Mouse (Mus musculus) lung, embryonic 16.5 days (tissue): ENCODE data around the gene Adipoq. TPM values are rescaled to one million over a fixed set of nuclear protein-coding genes. Genes with fewer than 3 reads are reported as not detected.

Experiments
- ATAC-seq: fragments of 200-750 bp; cut with Nextera tagmentation; 2 replicates; pipeline ENCODE4 v1.8.0; 2017; ENCODE audit warnings: low read depth, mild to moderate bottlenecking, moderate library complexity
- H3K27ac ChIP-seq: fragments of 300-500 bp; sonication (generic); 2 replicates; pipeline ENCODE4 v1.5.1; 2014; ENCODE audit warnings: mild to moderate bottlenecking, control low read depth, low read length
- H3K27me3 ChIP-seq: fragments of 300-500 bp; sonication (generic); 2 replicates; pipeline ENCODE4 v1.6.1; 2014; ENCODE audit warnings: low read depth, low read length, mixed read lengths; ENCODE audit not compliant: control insufficient read depth, insufficient read depth
- H3K36me3 ChIP-seq: fragments of 300-500 bp; sonication (generic); 2 replicates; pipeline ENCODE4 v1.6.1; 2014; ENCODE audit warnings: low read length; ENCODE audit not compliant: control insufficient read depth, insufficient read depth
- H3K4me1 ChIP-seq: fragments of 300-500 bp; sonication (generic); replicated peaks from 2 replicates; pipeline ENCODE4 v1.6.1; 2014; ENCODE audit warnings: low read length, mixed read lengths; ENCODE audit not compliant: control insufficient read depth, insufficient read depth
- H3K4me2 ChIP-seq: fragments of 300-500 bp; sonication (generic); 2 replicates; pipeline ENCODE4 v1.6.1; 2014; ENCODE audit warnings: low read depth, low read length, control low read depth
- H3K4me3 ChIP-seq: fragments of 300-500 bp; sonication (generic); 2 replicates; pipeline ENCODE4 v1.5.1; 2014; ENCODE audit warnings: mild to moderate bottlenecking, low read length, control low read depth
- H3K9ac ChIP-seq: fragments of 300-500 bp; sonication (generic); 2 replicates; pipeline ENCODE4 v1.6.1; 2014; ENCODE audit warnings: low read length, control low read depth
- H3K9me3 ChIP-seq: fragments of 300-500 bp; sonication (generic); 2 replicates; pipeline ENCODE4 v1.6.1; 2016; ENCODE audit warnings: low read length; ENCODE audit not compliant: control insufficient read depth
- WGBS: fragments of 180-500 bp; shearing (Covaris S2); extraction: QIAGEN DNeasy Blood & Tissue Kit; methylation state at CpG from one replicate; pipeline ENCODE4 v1.1.7; 2014; 5-methylcytosine and 5-hydroxymethylcytosine counted together
- microRNA-seq: library from miRNA; unstranded; fragments of <30 nt; microRNA quantifications from one replicate; pipeline ENCODE4, GENCODE M21; 2016
- polyA plus RNA-seq: library from polyadenylated mRNA; unstranded; fragments of >200 nt; fragmentation: Nextera tagmentation; extraction: Ambion mirVana; gene quantifications from 2 replicates; pipeline ENCODE4 v1.2.1, GENCODE M21; 2015

The Adipoq gene
- polyA plus RNA-seq, 1 experiment from 2014 or later, result 0.73 TPM

DNA sequence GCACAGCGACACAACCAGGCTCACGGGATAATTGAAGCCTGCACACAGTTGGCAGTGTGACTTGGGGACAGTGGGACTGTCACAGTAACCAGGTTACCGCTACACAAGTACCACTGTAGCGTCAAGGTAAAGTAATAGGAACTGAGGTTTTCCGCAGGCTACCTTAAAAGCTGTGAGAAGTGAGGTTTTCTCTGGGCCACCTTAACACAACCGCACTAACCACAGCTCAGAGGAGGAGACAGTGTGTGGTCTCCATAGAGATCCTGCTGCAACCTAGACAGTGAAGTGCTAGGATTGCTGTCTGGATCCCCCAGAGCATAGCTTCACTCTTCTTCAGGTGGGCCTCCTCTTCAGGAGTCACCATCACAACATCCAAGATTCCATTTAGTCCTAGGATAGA, 50.5 kb downstream of the Adipoq start:
- H3K9me3 ChIP-seq, result no peaks in the 10 kb centered on the region
- H3K4me2 ChIP-seq, result no peak overlapping the region
- no peak overlapping the region for H3K27ac ChIP-seq
- no peak for ATAC-seq
- no peak overlapping the region for H3K9ac ChIP-seq
- H3K27me3 ChIP-seq, result no peaks in the 10 kb centered on the region
- H3K4me3 ChIP-seq, result no peak overlapping the region
- H3K4me1 ChIP-seq, result no peaks in the 10 kb centered on the region
- 92% methylated on average over 6 of the region's 6 CpGs for WGBS
- H3K36me3 ChIP-seq, result no peaks in the 10 kb centered on the region

DNA sequence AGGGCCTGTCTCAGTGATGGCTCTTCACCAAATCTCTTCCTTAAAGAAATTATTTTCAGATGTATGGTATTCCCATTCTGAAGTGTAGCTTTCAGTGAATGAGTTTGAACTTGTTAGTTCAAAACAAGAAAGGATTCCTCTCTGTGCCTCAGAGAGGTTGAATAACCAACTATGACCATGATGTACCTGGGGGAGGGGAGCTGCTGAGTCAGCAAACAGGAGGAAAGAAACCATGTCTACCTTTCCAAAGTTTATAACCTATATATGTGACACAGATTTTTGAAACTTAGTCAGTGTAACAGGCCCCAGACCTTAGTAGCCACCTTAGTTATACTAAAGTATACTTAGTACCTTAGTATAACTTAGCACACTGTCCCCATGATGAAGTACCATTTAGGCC, 55.2 kb downstream of the Adipoq start:
- Histone ChIP-seq H3K27me3 (no peaks in the 10 kb centered on the region), H3K4me2 (no peak overlapping the region), H3K36me3 (no peaks in the 10 kb centered on the region), H3K9me3 (no peaks in the 10 kb centered on the region), H3K4me3 (no peak overlapping the region), H3K4me1 (no peaks in the 10 kb centered on the region), H3K9ac (no peak overlapping the region), H3K27ac (no peak overlapping the region)
- no peak for ATAC-seq

Small RNA genes within 50 kb of the gene (microRNA-seq; reads per million reads assigned to microRNA genes)
- gene Gm49346, result not detected

Other genes with a start within 250 kb of the Adipoq start
- gene Fetub, start 228.2 kb upstream of the Adipoq start, polyA plus RNA-seq, result not detected in 2 replicates
- gene Hrg, start 195.5 kb upstream of the Adipoq start, polyA plus RNA-seq, result 0.16 TPM in 1 of 2 replicates, not detected in the other
- gene Kng2, start 117.1 kb upstream of the Adipoq start, polyA plus RNA-seq, result 2.4 TPM in 1 of 2 replicates, not detected in the other
- 1.2 and 13.7 TPM in 2 replicates for gene Kng1, start 88.7 kb upstream of the Adipoq start, polyA plus RNA-seq
- gene Eif4a2, start 39.1 kb upstream of the Adipoq start, polyA plus RNA-seq, result 203 and 205 TPM in 2 replicates
- 108 and 123 TPM in 2 replicates for gene Rfc4, start 18.8 kb upstream of the Adipoq start, polyA plus RNA-seq
- 49.0 and 56.2 TPM in 2 replicates for gene St6gal1, start 78.2 kb downstream of the Adipoq start, polyA plus RNA-seq